Mouse (Mus musculus) ZHBTc4 (cell line): ENCODE data around the gene Gm28051.

ENCODE experiments used
- DNase-seq: peaks from one replicate; pipeline ENCODE4 v3.0.0-alpha.2; 2011; ENCODE audit warnings: low read depth, low spot score

Gene Gm28051

GRCm38 (mm10) chr12:102706833-102707463 lies 50.6 kb downstream of the Gm28051 start:
- DNase-seq = peak; percentile 95

GRCm38 (mm10) chr12:102705906-102706640 lies 51.5 kb downstream of the Gm28051 start:
- no peak for DNase-seq

GRCm38 (mm10) chr12:102705216-102705871 lies 52.2 kb downstream of the Gm28051 start:
- peak; percentile 89 for DNase-seq

GRCm38 (mm10) chr12:102704457-102705198 lies 52.9 kb downstream of the Gm28051 start, which contains the start of gene Itpk1:
Itpk1 (minus strand) TSS chr12:102704930.
- peak; percentile 64 for DNase-seq

- peak; percentile 45 for DNase-seq
Measured at GRCm38 (mm10) chr12:102703921-102704408, 53.6 kb downstream of the Gm28051 start.

- no peak for DNase-seq
Measured at GRCm38 (mm10) chr12:102703441-102703840, 54.1 kb downstream of the Gm28051 start.

- peak; percentile 49 for DNase-seq
Measured at GRCm38 (mm10) chr12:102703111-102703412, 54.5 kb downstream of the Gm28051 start.

GRCm38 (mm10) chr12:102702356-102703110 lies 55.0 kb downstream of the Gm28051 start:
- peak; percentile 93 for DNase-seq

- DNase-seq = no peak
Measured at GRCm38 (mm10) chr12:102701691-102702207, 55.8 kb downstream of the Gm28051 start.

- DNase-seq = no peak
Measured at GRCm38 (mm10) chr12:102700453-102700852, 57.1 kb downstream of the Gm28051 start.

GRCm38 (mm10) chr12:102699156-102699555 lies 58.4 kb downstream of the Gm28051 start:
- no peak for DNase-seq

GRCm38 (mm10) chr12:102698089-102698684 lies 59.4 kb downstream of the Gm28051 start:
- no peak for DNase-seq

- no peak for DNase-seq
Measured at GRCm38 (mm10) chr12:102697381-102697780, 60.2 kb downstream of the Gm28051 start.

- DNase-seq = no peak
Measured at GRCm38 (mm10) chr12:102696635-102697354, 60.8 kb downstream of the Gm28051 start.

- DNase-seq = no peak
Measured at GRCm38 (mm10) chr12:102695369-102696239, 62.0 kb downstream of the Gm28051 start.

GRCm38 (mm10) chr12:102691761-102692160 lies 65.8 kb downstream of the Gm28051 start:
- DNase-seq = no peak

- DNase-seq = no peak
Measured at GRCm38 (mm10) chr12:102691180-102691579, 66.4 kb downstream of the Gm28051 start.

- DNase-seq = no peak
Measured at GRCm38 (mm10) chr12:102689773-102690563, 67.6 kb downstream of the Gm28051 start.
